Mouse (Mus musculus): ENCODE data around the gene Btbd6.

- TF ChIP-seq EP300 (IDR thresholded peaks at IDR 0.05; ENCODE audit: low read depth) (no peak), CTCF (IDR thresholded peaks at IDR 0.05; ENCODE audit: low read depth) (no peak)
Measured at GRCm38 (mm10) chr12:113013021-113013491, 36.8 kb downstream of the Btbd6 start.

Measured in heart, postnatal 0 days (tissue).